Mouse (Mus musculus) hindbrain, embryonic 16.5 days (tissue): ENCODE results near the gene Olfr998. TPM values are rescaled to one million over a fixed set of nuclear protein-coding genes. Genes with fewer than 3 reads are reported as not detected.
A peak's percentile ranks its signal among the peaks of the same experiment; 100 is the strongest.
"Not testable (repeated sequence)": the region's sequence is repeated elsewhere in the genome, so short reads cannot be mapped to it uniquely, and the experiment has no call there.

Experiments
- ATAC-seq: fragments of 200-750 bp; cut with Nextera tagmentation; 2 replicates; pipeline ENCODE4 v1.8.0; 2017; ENCODE audit warnings: moderate TSS enrichment, moderate library complexity
- H3K27ac ChIP-seq: fragments of 300-500 bp; sonication (generic); 2 replicates; pipeline ENCODE4 v1.5.1; 2014; ENCODE audit warnings: low read depth, mild to moderate bottlenecking, control low read depth, low read length, moderate library complexity
- H3K27me3 ChIP-seq: fragments of 300-500 bp; sonication (generic); replicated peaks from 2 replicates; pipeline ENCODE4 v1.6.1; 2014; ENCODE audit warnings: low read length; ENCODE audit not compliant: control insufficient read depth, insufficient read depth
- H3K36me3 ChIP-seq: fragments of 300-500 bp; sonication (generic); 2 replicates; pipeline ENCODE4 v1.6.1; 2014; ENCODE audit warnings: mild to moderate bottlenecking, low read length, moderate library complexity, mixed read lengths; ENCODE audit not compliant: control insufficient read depth, insufficient read depth
- H3K4me1 ChIP-seq: fragments of 300-500 bp; sonication (generic); 2 replicates; pipeline ENCODE4 v1.6.1; 2014; ENCODE audit warnings: low read depth, low read length; ENCODE audit not compliant: control insufficient read depth, insufficient read depth
- H3K4me2 ChIP-seq: fragments of 300-500 bp; sonication (generic); 2 replicates; pipeline ENCODE4 v1.6.1; 2014; ENCODE audit warnings: mild to moderate bottlenecking, low read length, control low read depth, moderate library complexity
- H3K4me3 ChIP-seq: fragments of 300-500 bp; sonication (generic); 2 replicates; pipeline ENCODE4 v1.5.1; 2014; ENCODE audit warnings: mild to moderate bottlenecking, low read length, control low read depth, moderate library complexity
- H3K9ac ChIP-seq: fragments of 300-500 bp; sonication (generic); 2 replicates; pipeline ENCODE4 v1.6.1; 2014; ENCODE audit warnings: low read depth, mild to moderate bottlenecking, control low read depth, low read length, moderate library complexity
- H3K9me3 ChIP-seq: fragments of 300-500 bp; sonication (generic); 2 replicates; pipeline ENCODE4 v1.6.1; 2014; ENCODE audit warnings: mild to moderate bottlenecking, low read length, moderate library complexity; ENCODE audit not compliant: control insufficient read depth
- WGBS: fragments of 180-500 bp; shearing (Covaris S2); extraction: QIAGEN DNeasy Blood & Tissue Kit; methylation state at CpG from one replicate; pipeline ENCODE4 v1.1.7; 2014; 5-methylcytosine and 5-hydroxymethylcytosine counted together
- polyA plus RNA-seq: library from polyadenylated mRNA; unstranded; fragments of >200 nt; fragmentation: Nextera tagmentation; extraction: Ambion mirVana; gene quantifications from 2 replicates; pipeline ENCODE4 v1.2.1, GENCODE M21; 2015

The Olfr998 gene
- not detected in 2 replicates for polyA plus RNA-seq

DNA sequence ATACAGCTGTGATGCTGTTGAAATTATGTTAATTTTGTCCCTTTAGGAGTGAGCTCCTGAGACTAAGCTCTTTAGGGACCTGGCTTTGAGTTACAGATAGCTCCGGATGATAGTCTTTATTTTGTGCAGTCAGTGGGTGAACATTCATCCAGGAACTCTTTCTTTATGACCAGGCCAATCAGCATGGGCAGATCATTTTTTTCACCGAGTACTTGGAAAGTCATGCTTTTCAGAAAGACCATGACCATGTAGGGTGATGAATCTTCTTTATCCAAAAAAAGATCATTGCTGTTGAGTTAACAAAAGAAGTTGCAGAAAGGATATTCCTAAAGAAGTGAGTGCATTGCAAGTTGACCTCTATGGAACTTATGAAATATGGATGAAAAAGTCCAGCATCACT lies at the start of gene Olfr998:
Olfr998 (plus strand) TSS at position 301 of the 400 bp plus-strand sequence.
- not testable (repeated sequence) for H3K36me3 ChIP-seq, H3K4me3 ChIP-seq, H3K27ac ChIP-seq, H3K9me3 ChIP-seq, H3K4me2 ChIP-seq, ATAC-seq, H3K9ac ChIP-seq, H3K27me3 ChIP-seq, H3K4me1 ChIP-seq
- WGBS, result 73% methylated on average over 2 of the region's 2 CpGs

DNA sequence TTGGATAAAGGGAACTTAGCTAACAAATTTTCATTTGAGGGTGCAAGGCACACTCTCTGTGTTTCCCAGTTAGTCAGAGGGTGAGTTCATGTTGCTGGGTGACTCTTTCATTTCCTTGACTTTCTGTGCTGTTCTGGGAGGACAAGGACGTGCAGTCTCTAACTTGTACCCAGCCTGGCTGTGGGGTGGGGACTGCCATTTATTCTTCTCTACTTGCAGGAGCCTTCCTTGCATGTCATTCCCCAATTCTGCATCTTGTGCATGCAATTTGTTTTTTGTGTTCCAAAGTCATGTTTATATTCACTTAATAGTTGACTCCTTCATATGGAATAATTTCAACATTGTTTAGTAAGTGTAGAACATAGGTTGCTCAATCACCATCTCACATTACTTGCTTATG lies 33.9 kb upstream of the Olfr998 start:
- Histone ChIP-seq H3K27me3 (no peaks in the 10 kb centered on the region), H3K27ac (no peak overlapping the region), H3K9me3 (no peaks in the 10 kb centered on the region), H3K9ac (no peak overlapping the region), H3K4me1 (no peaks in the 10 kb centered on the region), H3K4me2 (no peak overlapping the region), H3K4me3 (no peak overlapping the region), H3K36me3 (no peaks in the 10 kb centered on the region)
- WGBS, result 63% methylated on average over 1 of the region's 1 CpGs
- ATAC-seq, result no peak

- H3K4me3 ChIP-seq, result no peak overlapping the region
- H3K9ac ChIP-seq, result no peak overlapping the region
- no peaks in the 10 kb centered on the region for H3K36me3 ChIP-seq
- WGBS, result 70% methylated on average over 4 of the region's 4 CpGs
- H3K9me3 ChIP-seq, result no peaks in the 10 kb centered on the region
- no peak overlapping the region for H3K4me2 ChIP-seq
- H3K27ac ChIP-seq, result no peak overlapping the region
- no peak for ATAC-seq
- no peaks in the 10 kb centered on the region for H3K4me1 ChIP-seq
- H3K27me3 ChIP-seq, result no peaks in the 10 kb centered on the region
Measured at GRCm38 (mm10) chr2:85560226-85560625, 28.5 kb upstream of the Olfr998 start.

GRCm38 (mm10) chr2:85561187-85561586 lies 27.6 kb upstream of the Olfr998 start:
- no peak overlapping the region for H3K4me2 ChIP-seq
- WGBS, result 22% methylated on average over 4 of the region's 4 CpGs
- no peaks in the 10 kb centered on the region for H3K36me3 ChIP-seq
- no peaks in the 10 kb centered on the region for H3K4me1 ChIP-seq
- H3K27me3 ChIP-seq, result no peaks in the 10 kb centered on the region
- no peak overlapping the region for H3K9ac ChIP-seq
- peak; percentile 78 for ATAC-seq
- H3K4me3 ChIP-seq, result no peak overlapping the region
- H3K27ac ChIP-seq, result no peak overlapping the region
- no peaks in the 10 kb centered on the region for H3K9me3 ChIP-seq

GRCm38 (mm10) chr2:85578915-85579314 lies 9.8 kb upstream of the Olfr998 start, which contains the start of gene Olfr996:
TSS of gene Olfr996 (plus strand) at chr2:85579215.
- H3K4me3 ChIP-seq, result no peak within 1 kb of the TSS
- H3K36me3 ChIP-seq, result no peaks in the 10 kb centered on the region
- H3K27ac ChIP-seq, result no peak within 1 kb of the TSS
- H3K4me1 ChIP-seq, result no peaks in the 10 kb centered on the region
- no peaks in the 10 kb centered on the region for H3K9me3 ChIP-seq
- no peak for ATAC-seq
- H3K4me2 ChIP-seq, result no peak within 1 kb of the TSS
- H3K27me3 ChIP-seq, result no peaks in the 10 kb centered on the region
- no peak within 1 kb of the TSS for H3K9ac ChIP-seq

DNA sequence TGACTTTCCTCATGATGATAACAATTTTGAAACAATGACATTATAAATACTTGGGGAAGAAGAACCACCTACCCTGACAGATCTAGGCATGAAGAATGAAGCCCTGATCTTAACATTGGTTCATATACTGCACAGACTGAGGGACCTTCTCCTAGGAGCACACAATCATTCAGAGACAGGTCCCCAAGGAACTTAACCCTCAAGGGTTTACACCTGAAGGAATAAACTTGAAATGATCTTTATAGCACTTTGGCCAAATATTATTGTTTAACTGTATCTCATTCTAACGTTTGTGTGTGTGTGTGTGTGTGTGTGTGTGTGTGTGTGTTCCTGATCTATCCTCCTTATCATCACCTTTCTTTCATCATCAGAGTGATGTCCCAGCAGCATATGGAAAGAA lies 23.1 kb downstream of the Olfr998 start, which contains the start of gene Olfr1000:
Olfr1000 (minus strand) TSS at position 101 of the 400 bp plus-strand sequence.
- Histone ChIP-seq H3K36me3 (no peaks in the 10 kb centered on the region), H3K9me3 (no peaks in the 10 kb centered on the region), H3K27me3 (no peaks in the 10 kb centered on the region), H3K9ac (no peak within 1 kb of the TSS), H3K4me1 (no peaks in the 10 kb centered on the region), H3K4me2 (no peak within 1 kb of the TSS), H3K4me3 (no peak within 1 kb of the TSS), H3K27ac (no peak within 1 kb of the TSS)
- 87% methylated on average over 1 of the region's 1 CpGs for WGBS
- ATAC-seq, result no peak

Other genes with a start within 250 kb of the Olfr998 start
- gene Olfr987, start 249.6 kb upstream of the Olfr998 start, polyA plus RNA-seq, result not detected in 2 replicates
- not detected in 2 replicates for gene Olfr988, start 225.7 kb upstream of the Olfr998 start, polyA plus RNA-seq
- not detected in 2 replicates for gene Olfr992, start 179.5 kb upstream of the Olfr998 start, polyA plus RNA-seq
- gene Olfr993, start 174.1 kb upstream of the Olfr998 start, polyA plus RNA-seq, result not detected in 2 replicates
- gene Olfr994, start 152.5 kb upstream of the Olfr998 start, polyA plus RNA-seq, result not detected in 2 replicates
- gene Olfr995, start 145.3 kb upstream of the Olfr998 start, polyA plus RNA-seq, result not detected in 2 replicates
- 0.09 and 0.28 TPM in 2 replicates for gene 4833423E24Rik, start 69.9 kb upstream of the Olfr998 start, polyA plus RNA-seq
- not detected in 2 replicates for gene Olfr996, start 9.7 kb upstream of the Olfr998 start, polyA plus RNA-seq
- gene Olfr1000, start 23.0 kb downstream of the Olfr998 start, polyA plus RNA-seq, result not detected in 2 replicates
- gene Olfr1002, start 61.8 kb downstream of the Olfr998 start, polyA plus RNA-seq, result not detected in 2 replicates
- gene Olfr154, start 75.5 kb downstream of the Olfr998 start, polyA plus RNA-seq, result not detected in 2 replicates
- not detected in 2 replicates for gene Olfr1006, start 89.8 kb downstream of the Olfr998 start, polyA plus RNA-seq
- not detected in 2 replicates for gene Olfr1008, start 100.5 kb downstream of the Olfr998 start, polyA plus RNA-seq
- not detected in 2 replicates for gene Olfr1009, start 126.5 kb downstream of the Olfr998 start, polyA plus RNA-seq
- gene Olfr1012, start 173.8 kb downstream of the Olfr998 start, polyA plus RNA-seq, result not detected in 2 replicates
- gene Olfr1013, start 178.2 kb downstream of the Olfr998 start, polyA plus RNA-seq, result not detected in 2 replicates
- not detected in 2 replicates for gene Olfr1014, start 183.8 kb downstream of the Olfr998 start, polyA plus RNA-seq
- gene Olfr1015, start 193.1 kb downstream of the Olfr998 start, polyA plus RNA-seq, result not detected in 2 replicates
- not detected in 2 replicates for gene Olfr1016, start 213.6 kb downstream of the Olfr998 start, polyA plus RNA-seq
- not detected in 2 replicates for gene Olfr1018, start 229.5 kb downstream of the Olfr998 start, polyA plus RNA-seq